Mouse (Mus musculus): ENCODE data around the gene Zfp568. TPM values are rescaled to one million over a fixed set of nuclear protein-coding genes. Genes with fewer than 3 reads are reported as not detected.
A peak's percentile ranks its signal among the peaks of the same experiment; 100 is the strongest.

The Zfp568 gene
- polyA plus RNA-seq, 1 experiment from 2014 or later: 18.8 TPM

DNA sequence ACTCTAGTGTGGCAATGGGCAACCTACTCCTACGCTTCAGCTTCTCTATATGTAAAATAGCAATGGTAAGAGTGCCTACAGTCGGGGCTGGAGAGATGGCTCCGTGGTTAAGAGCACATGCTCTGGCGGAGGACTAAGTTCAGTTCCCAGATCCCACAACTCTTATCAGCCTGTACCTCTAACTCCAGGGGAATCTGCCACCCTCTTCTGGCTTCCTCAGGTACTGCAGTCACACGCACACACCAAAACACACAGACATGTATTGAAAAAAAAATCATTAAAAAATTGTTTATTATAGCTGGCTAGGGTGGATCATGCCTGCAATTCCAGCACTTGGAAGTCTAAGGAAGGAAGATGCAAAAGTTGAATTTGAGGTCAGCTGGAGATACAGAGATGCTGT is 78.7 kb downstream of the Zfp568 start:
- H3K4me3 ChIP-seq (replicated peaks): no peak overlapping the region
- H3K9me3 ChIP-seq: no peaks in the 10 kb centered on the region
- H3K36me3 ChIP-seq: peaks cover 4% of the 10 kb centered on the region
- no peaks in the 10 kb centered on the region for H3K4me1 ChIP-seq
- ATAC-seq (ENCODE audit: insufficient read depth, low FRiP score, low read depth): no peak
- H3K27me3 ChIP-seq (replicated peaks): no peaks in the 10 kb centered on the region
- no peak overlapping the region for H3K4me2 ChIP-seq
- H3K27ac ChIP-seq: no peak overlapping the region
- H3K9ac ChIP-seq: no peak overlapping the region
- 88% methylated on average over 5 of the region's 5 CpGs for WGBS

DNA sequence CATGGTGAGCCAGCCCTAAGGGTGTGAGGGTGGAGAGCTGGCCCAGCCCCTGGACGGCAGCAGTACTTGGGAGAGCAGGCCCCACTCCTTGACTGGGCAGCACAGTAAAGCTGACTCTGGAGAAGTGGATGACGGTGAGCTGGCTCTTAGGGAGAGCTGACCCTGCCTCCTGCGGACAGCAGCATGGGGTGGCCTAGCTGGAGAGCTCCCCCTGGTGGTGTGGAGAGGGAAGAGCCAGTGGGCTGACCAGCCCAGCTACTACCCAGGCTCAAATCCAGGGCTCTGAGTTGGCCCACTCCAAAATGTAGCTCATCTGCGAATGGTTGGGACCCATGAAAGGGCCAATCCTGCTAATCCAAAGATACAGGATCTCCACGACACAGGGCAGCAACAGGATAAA is 80.9 kb downstream of the Zfp568 start:
- WGBS: 77% methylated on average over 5 of the region's 5 CpGs
- no peak overlapping the region for H3K4me3 ChIP-seq (replicated peaks)

DNA sequence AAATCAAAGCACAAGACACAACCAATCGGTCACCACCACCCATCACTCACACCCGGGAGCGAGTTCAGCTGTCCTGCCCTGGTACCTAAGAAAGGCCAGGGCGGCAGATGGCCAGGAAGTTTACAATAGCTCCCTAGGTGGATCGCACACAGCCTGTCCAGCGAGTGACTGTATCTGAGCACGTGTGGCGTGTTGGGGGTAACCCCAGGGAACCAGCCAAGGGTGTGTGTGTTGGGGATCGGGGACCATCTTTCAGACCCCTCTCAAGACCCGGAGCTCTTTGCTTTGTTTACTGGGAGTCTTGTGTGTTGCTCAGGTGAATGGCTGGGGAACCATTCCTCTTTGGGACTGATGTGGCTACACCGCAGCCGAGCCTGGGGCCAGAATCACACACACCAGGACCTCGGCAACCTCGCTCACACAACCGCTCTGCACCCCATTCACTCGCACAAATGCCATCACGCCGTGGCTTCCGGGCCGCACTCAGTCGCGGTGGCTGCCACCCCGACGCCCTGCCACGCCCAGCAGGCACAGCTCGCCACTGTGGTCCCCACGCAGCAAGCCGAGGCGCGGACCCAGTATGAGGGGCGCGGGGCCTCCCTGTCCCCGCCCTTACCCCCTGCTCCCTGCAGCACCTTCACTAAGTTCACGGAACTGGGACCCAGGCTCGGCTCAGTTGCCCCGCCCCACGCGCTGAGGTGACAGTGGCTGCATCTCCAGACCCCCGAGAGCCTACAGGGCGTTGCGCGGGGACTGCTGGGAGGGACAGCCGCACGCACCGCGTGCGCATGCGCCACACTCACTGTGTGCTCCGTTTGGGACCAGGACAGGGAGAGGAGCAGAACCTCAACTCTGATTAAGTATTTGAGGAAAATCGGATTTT is 88.6 kb downstream of the Zfp568 start, which contains the start of gene Zfp82:
TSS of gene Zfp82 (minus strand) at position 755 of the 883 bp plus-strand sequence.
- peak within 1 kb of the TSS; percentile 87 for H3K4me3 ChIP-seq (replicated peaks)
- 0 out of 2 replicates have a peak, but pooled peaks cover under 1% of the 10 kb centered on the region for H3K36me3 ChIP-seq
- peak within 1 kb of the TSS; percentile 63 for H3K9ac ChIP-seq
- peak within 1 kb of the TSS; percentile 97 for H3K4me2 ChIP-seq
- H3K4me1 ChIP-seq: 0 out of 2 replicates have a peak, but pooled peaks cover 3% of the 10 kb centered on the region
- WGBS: under 1% methylated on average over 50 of the region's 50 CpGs
- H3K9me3 ChIP-seq: no peaks in the 10 kb centered on the region
- no peaks in the 10 kb centered on the region for H3K27me3 ChIP-seq (replicated peaks)
- peak; percentile 92 for ATAC-seq (ENCODE audit: insufficient read depth, low FRiP score, low read depth)
- peak within 1 kb of the TSS; percentile 64 for H3K27ac ChIP-seq

More for the DNA sequence above, 80.9 kb downstream of the Zfp568 start:
- Histone ChIP-seq H3K9ac (no peak overlapping the region), H3K27me3 (replicated peaks) (no peaks in the 10 kb centered on the region), H3K4me2 (no peak overlapping the region), H3K4me1 (no peaks in the 10 kb centered on the region), H3K9me3 (no peaks in the 10 kb centered on the region), H3K27ac (no peak overlapping the region), H3K36me3 (peaks cover 4% of the 10 kb centered on the region)
- ATAC-seq (ENCODE audit: insufficient read depth, low FRiP score, low read depth): no peak

Other genes with a start within 250 kb of the Zfp568 start
- 11.4 and 11.6 TPM in 2 replicates for gene Zfp84, start 215.4 kb upstream of the Zfp568 start, polyA plus RNA-seq (2015; fragmentation: Nextera tagmentation; extraction: Ambion mirVana)
- gene Zfp30, start 200.0 kb upstream of the Zfp568 start, polyA plus RNA-seq (2015; fragmentation: Nextera tagmentation; extraction: Ambion mirVana): 5.7 and 6.2 TPM in 2 replicates
- gene Zfp790, start 167.8 kb upstream of the Zfp568 start, polyA plus RNA-seq (2015; fragmentation: Nextera tagmentation; extraction: Ambion mirVana): 11.3 and 12.1 TPM in 2 replicates
- gene Zfp940, start 130.3 kb upstream of the Zfp568 start, polyA plus RNA-seq (2015; fragmentation: Nextera tagmentation; extraction: Ambion mirVana): 4.2 and 4.7 TPM in 2 replicates
- gene Zfp420, start 124.0 kb upstream of the Zfp568 start, polyA plus RNA-seq (2015; fragmentation: Nextera tagmentation; extraction: Ambion mirVana): 6.8 and 6.9 TPM in 2 replicates
- gene Zfp27, start 77.4 kb upstream of the Zfp568 start, polyA plus RNA-seq (2015; fragmentation: Nextera tagmentation; extraction: Ambion mirVana): 7.9 and 8.3 TPM in 2 replicates
- gene Zfp383, start 75.7 kb upstream of the Zfp568 start, polyA plus RNA-seq (2015; fragmentation: Nextera tagmentation; extraction: Ambion mirVana): 4.0 and 4.5 TPM in 2 replicates
- 9.2 and 10.2 TPM in 2 replicates for gene Zfp74, start 29.9 kb upstream of the Zfp568 start, polyA plus RNA-seq (2015; fragmentation: Nextera tagmentation; extraction: Ambion mirVana)
- gene Zfp14, start 67.4 kb downstream of the Zfp568 start, polyA plus RNA-seq (2015; fragmentation: Nextera tagmentation; extraction: Ambion mirVana): 3.5 and 3.7 TPM in 2 replicates
- 4.1 and 4.7 TPM in 2 replicates for gene Zfp82, start 88.9 kb downstream of the Zfp568 start, polyA plus RNA-seq (2015; fragmentation: Nextera tagmentation; extraction: Ambion mirVana)
- gene Gm26920, start 106.5 kb downstream of the Zfp568 start, polyA plus RNA-seq (2015; fragmentation: Nextera tagmentation; extraction: Ambion mirVana): 1.3 and 1.6 TPM in 2 replicates
- gene Zfp566, start 106.6 kb downstream of the Zfp568 start, polyA plus RNA-seq (2015; fragmentation: Nextera tagmentation; extraction: Ambion mirVana): 6.7 and 8.3 TPM in 2 replicates
- 96.7 and 106 TPM in 2 replicates for gene Zfp260, start 110.8 kb downstream of the Zfp568 start, polyA plus RNA-seq (2015; fragmentation: Nextera tagmentation; extraction: Ambion mirVana)
- 8.8 and 10.4 TPM in 2 replicates for gene Zfp382, start 138.0 kb downstream of the Zfp568 start, polyA plus RNA-seq (2015; fragmentation: Nextera tagmentation; extraction: Ambion mirVana)
- gene Zfp146, start 185.8 kb downstream of the Zfp568 start, polyA plus RNA-seq (2015; fragmentation: Nextera tagmentation; extraction: Ambion mirVana): 15.0 and 18.0 TPM in 2 replicates
- gene Cox7a1, start 200.2 kb downstream of the Zfp568 start, polyA plus RNA-seq (2015; fragmentation: Nextera tagmentation; extraction: Ambion mirVana): 13.8 and 22.0 TPM in 2 replicates
- gene Capns1, start 214.9 kb downstream of the Zfp568 start, polyA plus RNA-seq (2015; fragmentation: Nextera tagmentation; extraction: Ambion mirVana): 106 and 111 TPM in 2 replicates
- gene Polr2i, start 248.0 kb downstream of the Zfp568 start, polyA plus RNA-seq (2015; fragmentation: Nextera tagmentation; extraction: Ambion mirVana): 129 and 139 TPM in 2 replicates
- 138 and 158 TPM in 2 replicates for gene Tbcb, start 248.3 kb downstream of the Zfp568 start, polyA plus RNA-seq (2015; fragmentation: Nextera tagmentation; extraction: Ambion mirVana)

Data from stomach, embryonic 15.5 days (tissue).